Mouse (Mus musculus) cerebellum, postnatal 14 days (tissue): ENCODE measurements at regions not wholly inside any gene's neighbourhood (a gene's known extent, or its start where the extent isn't known, plus 50 kb on each side); places are given as distances from the start of the nearest gene placed in this dataset.

Experiments
- DNase-seq, 2 experiments: peaks; one replicate each; pipeline ENCODE4 v3.0.0; 2021; ENCODE audit warnings: mixed read lengths in 2 of 2

DNA sequence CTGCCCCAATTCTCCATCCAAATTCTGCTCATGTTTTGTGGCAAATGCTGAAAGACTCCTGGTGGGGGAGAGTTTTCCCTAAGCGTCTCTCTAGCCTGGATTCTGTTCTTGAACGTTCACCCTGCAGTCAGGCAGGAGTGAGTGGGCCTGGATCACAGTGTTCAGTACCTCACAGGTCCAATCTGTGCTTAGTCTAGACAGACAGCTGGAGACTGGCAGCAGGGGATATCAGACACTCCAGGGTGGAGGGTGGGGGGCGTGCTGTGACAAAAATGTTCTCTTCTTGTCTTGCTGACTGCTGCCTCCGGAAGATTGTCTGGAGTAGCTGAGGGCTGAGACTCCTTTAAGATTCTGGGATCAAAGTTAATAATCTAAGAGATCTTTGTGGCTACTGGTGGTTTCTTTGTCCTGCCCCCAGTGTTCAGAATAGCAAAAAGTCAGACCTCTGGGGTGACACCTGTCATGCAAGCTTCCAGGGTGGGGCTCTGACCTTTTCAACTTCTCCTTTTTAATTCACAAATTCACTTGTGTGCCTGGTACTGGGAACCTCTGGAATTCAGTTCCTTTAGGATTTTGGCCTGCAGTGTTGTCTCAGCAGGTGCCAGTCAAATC, 319.0 kb upstream of the Trib2 start:
- no peak for DNase-seq

DNA sequence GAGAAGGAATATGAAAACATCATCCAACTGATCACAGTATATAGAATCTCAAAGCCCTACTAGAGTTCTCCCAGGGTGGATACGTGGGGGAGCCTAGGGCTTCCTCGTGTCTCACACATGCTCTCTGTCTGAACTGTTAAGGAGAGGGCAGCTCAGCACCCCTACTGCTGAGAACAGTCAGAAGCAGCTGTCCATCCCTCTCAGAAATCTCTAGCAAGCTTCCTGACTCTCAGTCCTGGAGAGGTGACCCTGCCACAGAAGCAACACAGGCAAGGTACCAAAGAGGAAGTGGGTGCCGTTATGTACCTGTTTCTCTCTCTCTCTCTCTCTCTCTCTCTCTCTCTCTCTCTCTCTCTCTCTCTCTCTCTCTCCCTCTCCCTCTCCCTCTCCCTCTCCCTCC, 317.7 kb upstream of the Trib2 start:
- DNase-seq, result no peak

GRCm38 (mm10) chr12:16133253-16133652, 316.5 kb upstream of the Trib2 start:
- no peak for DNase-seq

GRCm38 (mm10) chr12:16131740-16132077, 315.0 kb upstream of the Trib2 start:
- no peak for DNase-seq

- DNase-seq, result no peak
Observed at GRCm38 (mm10) chr12:16131028-16131739, 314.5 kb upstream of the Trib2 start.

DNA sequence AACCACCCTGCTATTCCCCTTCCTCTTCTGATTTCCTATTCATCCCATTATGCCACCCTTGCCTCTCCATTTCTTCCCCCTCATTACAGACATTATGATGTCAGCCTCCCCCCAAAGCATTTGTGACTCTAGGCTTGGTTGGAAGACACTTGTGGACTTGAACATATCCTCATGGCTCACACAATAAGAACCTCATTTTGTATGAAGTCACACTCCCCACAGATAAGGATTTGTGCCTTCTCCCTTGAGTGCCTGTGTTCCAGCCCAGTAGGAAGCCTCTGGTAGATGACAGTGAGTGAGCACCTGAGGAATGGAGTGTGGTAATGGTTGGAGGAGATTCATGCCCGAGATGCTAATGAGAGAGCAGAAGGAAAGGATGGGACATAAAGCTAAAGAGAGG, 313.9 kb upstream of the Trib2 start:
- DNase-seq, result no peak

GRCm38 (mm10) chr12:16129923-16130322, 313.2 kb upstream of the Trib2 start:
- DNase-seq, result no peak

DNA sequence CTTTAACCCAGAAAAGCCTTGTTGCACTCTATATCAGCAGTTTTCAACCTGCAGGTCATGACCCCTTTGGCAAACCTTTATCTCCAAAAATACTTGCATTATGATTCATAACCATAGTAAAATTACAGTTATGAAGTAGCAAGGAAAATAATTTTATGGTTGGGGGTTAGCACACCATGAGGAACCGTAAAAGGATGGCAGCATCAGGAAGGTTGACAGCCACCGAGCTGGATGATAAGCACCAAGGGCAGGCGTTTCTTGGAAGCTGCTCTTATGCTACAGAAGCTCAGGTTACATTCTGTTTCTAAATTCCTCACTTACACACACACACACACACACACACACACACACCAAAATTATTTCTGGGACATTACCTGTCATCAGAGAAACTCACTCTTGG, 312.5 kb upstream of the Trib2 start:
- no peak for DNase-seq

- no peak for DNase-seq
Observed at GRCm38 (mm10) chr12:16124906-16125305, 308.2 kb upstream of the Trib2 start.

GRCm38 (mm10) chr12:16122353-16123127, 305.8 kb upstream of the Trib2 start:
- DNase-seq, result no peak

DNA sequence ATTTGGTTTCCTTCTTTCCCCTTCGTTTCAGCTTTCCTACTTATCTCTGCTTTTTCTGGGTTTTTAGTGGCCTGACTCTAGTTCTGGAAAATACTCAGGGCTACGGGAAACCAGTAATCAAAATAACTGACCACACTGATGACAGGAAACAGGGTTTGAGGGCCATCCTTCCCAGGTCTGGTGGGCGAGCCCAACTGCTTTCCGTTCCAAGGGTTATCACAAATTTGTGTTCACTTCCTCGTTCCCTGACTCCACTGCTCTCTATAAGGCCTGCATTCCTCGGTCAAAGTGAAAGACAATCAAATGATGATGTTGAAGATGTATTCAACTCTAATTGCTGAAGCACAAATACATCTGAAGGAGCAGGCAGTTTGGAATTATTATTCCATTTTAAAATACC, 305.1 kb upstream of the Trib2 start:
- no peak for DNase-seq

DNA sequence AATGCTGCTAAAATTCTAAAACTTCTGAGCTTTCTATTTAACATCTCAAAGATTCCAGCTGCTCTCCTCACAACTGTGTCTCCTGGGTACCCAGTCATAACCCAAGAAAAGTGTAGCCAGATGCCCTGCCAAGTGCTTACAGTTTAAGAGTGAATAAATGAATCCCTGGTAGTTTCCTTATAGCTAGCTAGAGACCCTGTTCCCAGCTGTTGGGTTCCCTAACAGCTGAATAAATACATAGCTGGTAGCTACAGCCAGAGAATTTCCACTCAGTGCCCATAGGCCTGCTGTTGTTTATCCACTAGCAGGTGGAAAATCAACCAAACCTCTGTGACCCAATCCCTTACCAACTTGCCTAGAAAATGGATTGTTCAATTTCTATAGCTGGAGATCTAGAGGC, 302.0 kb upstream of the Trib2 start:
- DNase-seq, result no peak

GRCm38 (mm10) chr12:16106946-16107345, 290.2 kb upstream of the Trib2 start:
- DNase-seq, result no peak

DNA sequence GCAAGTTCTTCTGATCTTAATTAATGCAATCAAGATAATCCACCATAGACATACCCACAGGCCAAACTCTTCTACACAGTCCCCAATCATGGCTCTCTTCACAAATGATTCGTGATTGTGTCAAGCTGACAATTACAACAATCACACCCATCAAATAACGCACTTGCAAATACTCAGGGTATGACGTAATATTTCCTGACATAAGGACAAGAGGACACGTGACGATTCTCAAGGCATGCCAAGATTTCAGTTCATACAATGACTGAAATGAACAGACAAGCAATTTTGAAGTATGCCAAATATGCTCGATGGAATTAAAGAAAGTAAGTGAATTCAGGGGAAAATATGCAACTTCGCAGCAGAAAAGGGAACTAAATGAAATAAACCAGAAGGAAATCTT, 282.1 kb upstream of the Trib2 start:
- DNase-seq, result no peak

DNA sequence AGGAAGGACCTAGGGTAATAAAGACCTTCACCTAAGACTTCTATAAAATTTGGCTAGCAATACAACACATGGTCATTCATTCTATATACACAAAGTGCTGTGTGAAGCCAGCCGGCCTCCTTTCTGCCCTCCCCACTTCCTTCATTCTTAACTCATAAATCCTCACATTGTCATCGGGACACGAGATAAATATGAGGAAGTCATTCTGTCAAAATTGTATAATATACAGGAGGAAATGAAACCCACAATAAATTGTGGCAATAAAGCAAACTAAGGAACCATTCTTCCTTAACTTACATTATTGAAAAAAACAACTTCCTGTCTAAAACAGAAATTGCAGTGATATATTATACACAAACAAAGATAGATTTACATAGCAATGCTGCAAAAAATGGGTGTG, 275.9 kb upstream of the Trib2 start:
- no peak for DNase-seq

GRCm38 (mm10) chr12:16091336-16091735, 274.6 kb upstream of the Trib2 start:
- no peak for DNase-seq

- no peak for DNase-seq
Observed at GRCm38 (mm10) chr12:16083176-16083575, 266.5 kb upstream of the Trib2 start.

DNA sequence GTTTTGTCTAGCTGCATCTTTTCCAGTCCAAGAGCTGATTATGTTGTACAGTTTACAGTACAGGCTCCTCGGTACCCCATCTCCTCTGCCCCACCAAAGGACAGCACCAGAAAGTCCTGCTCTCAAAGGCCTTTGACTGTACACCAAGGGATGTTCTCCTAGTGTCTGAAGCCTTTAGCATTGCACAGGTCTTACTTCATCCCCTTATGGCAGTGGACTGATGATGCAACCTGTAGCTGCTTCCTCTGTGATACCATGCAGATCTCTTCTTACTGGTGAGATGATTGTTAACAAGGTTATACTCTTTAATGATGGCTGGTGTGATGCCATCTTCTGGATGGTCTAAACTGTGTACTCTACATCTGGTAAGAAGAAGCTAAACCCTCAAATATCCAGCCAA, 260.5 kb upstream of the Trib2 start:
- no peak for DNase-seq

GRCm38 (mm10) chr12:16075962-16076361, 259.2 kb upstream of the Trib2 start:
- no peak for DNase-seq

DNA sequence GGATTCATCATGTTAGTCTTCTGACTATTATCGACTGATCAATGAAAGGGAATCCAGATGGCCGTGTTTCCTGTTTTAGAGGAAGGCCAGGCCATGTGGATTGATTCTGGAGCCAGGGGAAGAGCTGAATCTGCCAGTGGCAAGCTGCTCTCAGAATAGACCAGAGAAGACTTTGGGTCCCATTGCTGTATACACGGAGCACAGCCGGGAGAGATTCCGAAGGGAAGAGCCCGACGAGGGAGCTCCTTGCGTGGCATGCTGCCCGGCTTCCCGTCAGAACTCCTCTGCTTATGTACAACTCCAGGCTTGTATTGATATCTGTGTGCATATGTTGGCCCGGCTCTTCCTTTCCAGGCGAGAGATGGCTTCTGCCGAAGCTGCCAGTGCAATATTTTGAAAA, 252.2 kb upstream of the Trib2 start:
- DNase-seq, result no peak

DNA sequence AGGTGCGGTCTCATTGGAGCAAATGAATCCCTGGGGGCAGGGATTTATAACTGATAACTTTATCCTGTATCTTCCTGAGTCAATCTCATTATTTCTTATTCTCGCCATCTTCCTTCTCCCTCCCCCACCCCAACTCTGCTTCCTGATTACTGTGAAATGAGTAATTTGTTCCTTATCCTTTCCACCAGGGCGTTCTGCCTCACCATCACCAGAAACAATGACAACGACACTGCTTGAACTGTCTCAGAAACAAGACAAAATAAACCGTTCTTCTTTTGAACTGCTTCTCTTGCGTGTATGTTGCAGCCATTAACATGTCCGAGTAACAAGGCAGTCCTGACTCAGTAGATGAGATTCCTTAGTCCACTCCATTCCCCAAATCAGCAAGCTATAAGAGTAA, 246.0 kb upstream of the Trib2 start:
- DNase-seq, result no peak

- no peak for DNase-seq
Observed at GRCm38 (mm10) chr12:16060461-16060860, 243.7 kb upstream of the Trib2 start.

DNA sequence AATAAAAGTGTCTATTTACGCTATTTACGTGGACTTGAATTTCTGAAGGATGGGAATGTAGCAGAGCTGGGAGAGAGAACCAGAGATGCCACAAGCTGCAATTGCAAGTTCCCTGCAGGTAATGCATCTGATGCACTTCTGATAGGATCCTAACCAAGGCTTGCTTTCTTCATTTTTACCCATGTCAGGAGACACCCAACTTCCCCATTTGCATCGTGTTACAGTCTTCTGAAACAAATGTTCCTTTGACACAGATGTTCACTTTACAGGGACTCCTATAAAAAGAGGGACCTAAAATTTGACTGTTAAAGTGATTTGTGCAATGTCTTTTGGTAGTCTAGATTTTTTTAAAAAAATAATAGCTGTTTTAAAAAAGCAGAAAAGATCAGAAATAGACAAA, 241.5 kb upstream of the Trib2 start:
- no peak for DNase-seq

GRCm38 (mm10) chr12:16056831-16057230, 240.1 kb upstream of the Trib2 start:
- no peak for DNase-seq
